Mouse (Mus musculus) lung, postnatal 36 days (tissue): ENCODE data around the gene Tgfbr1.

Experiments
- DNase-seq: peaks from one replicate; pipeline ENCODE4 v3.0.0; 2022; ENCODE audit warnings: mixed read lengths

Gene Tgfbr1

DNA sequence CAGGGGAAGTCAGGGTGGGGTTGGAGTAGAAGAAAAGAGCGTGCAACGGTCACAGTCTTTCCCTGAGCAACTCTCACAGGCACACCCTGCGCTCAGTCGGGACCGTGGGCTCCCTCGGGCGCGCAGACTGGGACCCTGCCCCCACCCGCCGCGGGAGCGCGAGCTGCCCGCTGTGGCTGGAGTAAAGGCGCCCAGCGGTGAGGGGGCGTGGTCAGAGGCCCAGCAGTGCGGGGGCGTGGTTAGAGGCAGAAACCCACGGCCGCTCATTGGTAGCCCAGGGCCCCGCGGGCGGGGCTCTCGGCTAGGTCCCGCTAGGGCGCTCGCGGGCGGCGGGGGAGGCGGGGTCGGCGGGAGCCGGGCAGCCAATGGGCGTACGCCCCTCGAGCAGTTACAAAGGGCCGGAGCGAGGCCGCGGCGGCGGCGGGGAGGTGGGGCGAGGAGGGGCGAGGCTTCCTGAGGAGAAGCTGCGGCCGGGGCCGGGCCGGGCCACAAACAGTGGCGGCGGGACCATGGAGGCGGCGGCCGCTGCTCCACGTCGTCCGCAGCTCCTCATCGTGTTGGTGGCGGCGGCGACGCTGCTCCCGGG is at the start of gene Tgfbr1:
TSS of gene Tgfbr1 (plus strand) at position 420 of the 586 bp plus-strand sequence.
- peak; percentile 99 for DNase-seq

DNA sequence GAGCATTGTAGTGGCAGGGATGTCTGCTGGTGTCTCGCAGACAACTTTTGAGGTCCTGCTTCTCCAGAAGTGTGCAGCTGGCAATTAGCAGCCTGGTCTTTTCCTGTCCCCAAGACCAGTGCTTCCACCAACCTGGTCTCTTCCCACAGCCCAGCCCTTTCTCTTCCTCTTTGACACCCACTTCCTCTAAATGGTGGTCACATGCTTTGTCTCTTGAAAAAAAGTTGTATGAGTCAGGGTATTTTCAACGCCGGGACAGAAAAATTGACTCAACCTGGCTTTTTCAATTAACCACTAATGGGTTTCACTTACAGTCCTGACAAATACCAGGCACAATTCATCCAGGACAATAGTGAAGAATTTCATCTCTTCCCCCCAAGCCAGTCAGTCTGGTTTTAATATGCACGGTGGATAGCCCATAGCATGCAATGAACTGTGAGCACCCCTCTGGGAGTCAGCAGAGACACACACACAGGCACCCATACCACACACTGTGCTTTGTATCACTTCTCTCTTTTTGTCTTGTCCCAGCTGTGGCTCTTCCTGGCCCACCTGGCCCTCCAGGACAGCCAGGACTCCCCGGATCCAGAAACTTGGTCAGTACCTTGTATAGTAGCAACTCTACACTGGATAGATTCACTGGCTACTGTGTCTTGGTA is 49.6 kb upstream of the Tgfbr1 start:
- DNase-seq, result peak; percentile 53

DNA sequence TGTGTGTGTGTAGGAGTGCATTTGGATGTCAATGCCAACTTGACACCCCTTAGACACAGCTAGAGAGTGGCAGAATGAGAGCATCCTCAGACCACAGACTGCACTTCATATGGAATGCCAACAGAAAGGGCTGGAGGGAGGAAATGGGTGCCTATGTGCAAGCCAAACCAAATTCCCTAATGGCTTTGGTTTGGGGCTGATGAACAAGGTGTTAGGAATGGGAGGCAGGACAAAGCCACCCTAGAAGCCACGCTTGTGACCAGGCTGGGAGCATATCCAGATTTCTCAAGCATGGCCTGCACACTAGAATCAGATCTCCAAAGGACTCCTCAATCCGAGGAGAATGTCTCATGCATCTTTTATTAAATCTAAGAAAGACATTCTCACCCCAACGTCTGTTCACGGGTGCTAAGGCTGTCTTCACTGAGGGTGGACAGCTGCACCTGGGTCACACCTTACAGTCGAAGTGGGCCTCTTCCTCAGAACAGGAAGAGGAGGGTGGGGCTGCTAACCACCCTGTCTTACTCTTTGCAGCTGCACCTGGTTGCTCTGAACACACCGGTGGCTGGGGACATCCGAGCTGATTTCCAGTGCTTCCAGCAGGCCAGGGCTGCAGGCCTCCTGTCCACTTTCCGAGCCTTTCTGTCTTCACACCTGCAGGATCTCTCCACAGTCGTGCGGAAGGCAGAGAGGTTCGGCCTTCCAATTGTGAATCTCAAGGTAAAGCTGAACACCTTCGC is 43.0 kb upstream of the Tgfbr1 start:
- no peak for DNase-seq

DNA sequence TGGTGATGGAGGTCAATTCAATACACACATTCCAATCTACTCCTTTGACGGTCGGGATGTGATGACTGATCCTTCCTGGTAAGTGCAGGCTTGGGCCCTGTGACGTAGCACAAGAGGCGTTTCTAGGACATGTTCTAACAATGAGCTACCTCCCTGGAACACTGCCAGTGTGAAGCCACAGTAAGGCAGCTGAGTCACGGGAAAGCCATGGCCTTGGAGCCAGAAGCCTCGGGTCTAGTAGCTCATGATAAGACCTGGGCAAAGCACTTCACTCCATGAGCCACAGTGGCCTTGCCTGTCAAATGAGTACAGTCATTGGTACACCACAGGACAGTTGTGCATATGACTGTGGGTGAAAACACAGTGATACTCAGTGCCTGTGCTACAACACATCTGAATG is 42.2 kb upstream of the Tgfbr1 start:
- peak; percentile 58 for DNase-seq

DNA sequence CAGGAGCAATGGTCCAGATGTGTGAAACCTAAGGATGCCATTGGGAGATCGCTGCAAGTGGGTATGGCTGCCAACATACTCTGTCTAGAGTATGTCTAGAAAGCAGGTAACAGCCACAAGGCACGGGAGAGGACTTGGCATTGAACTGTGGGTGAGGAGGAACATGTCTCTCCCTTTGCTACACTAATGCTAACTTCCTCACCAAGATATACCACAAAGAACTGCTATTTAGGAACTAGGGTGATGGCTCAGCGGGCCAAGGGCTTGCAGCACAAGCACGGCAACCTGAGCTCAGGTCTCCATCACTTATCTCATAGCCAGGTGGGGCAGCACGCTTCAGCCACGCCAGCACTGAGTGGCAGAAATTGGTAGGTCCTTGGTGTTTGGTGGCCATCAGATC is 41.6 kb upstream of the Tgfbr1 start:
- peak; percentile 45 for DNase-seq

DNA sequence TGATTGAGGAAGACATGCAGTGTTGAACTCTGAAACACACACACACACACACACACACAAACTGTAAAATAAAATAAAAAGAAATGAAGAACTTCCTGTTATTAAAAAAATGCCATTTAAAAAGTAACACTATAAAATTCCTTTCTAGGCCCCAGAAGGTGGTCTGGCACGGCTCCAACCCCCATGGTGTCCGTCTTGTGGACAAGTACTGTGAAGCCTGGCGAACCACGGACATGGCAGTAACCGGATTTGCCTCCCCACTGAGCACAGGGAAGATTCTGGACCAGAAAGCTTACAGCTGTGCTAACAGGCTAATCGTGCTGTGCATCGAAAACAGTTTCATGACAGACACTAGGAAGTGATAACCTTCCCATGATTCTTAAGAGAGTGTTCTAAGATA is 41.1 kb upstream of the Tgfbr1 start:
- no peak for DNase-seq

DNA sequence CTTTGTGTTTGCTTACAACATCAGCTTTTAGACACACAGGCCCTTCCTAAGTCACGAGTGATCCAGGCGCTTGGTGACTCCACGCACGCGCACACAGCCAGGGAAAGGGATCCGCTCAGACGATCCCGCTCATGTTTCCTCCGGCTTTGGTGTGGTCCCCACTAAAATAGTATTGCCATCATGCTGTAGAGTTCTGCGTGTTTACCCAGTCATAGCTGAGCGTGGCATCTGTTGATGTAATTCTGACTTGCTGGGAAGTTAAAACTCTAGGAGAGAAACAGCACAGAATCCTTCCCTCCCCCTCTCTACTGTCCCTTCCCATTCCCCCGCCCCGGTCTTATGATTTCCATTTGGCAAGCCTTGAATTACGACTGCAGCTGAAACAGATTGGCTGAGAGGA is 40.3 kb upstream of the Tgfbr1 start:
- peak; percentile 51 for DNase-seq

DNA sequence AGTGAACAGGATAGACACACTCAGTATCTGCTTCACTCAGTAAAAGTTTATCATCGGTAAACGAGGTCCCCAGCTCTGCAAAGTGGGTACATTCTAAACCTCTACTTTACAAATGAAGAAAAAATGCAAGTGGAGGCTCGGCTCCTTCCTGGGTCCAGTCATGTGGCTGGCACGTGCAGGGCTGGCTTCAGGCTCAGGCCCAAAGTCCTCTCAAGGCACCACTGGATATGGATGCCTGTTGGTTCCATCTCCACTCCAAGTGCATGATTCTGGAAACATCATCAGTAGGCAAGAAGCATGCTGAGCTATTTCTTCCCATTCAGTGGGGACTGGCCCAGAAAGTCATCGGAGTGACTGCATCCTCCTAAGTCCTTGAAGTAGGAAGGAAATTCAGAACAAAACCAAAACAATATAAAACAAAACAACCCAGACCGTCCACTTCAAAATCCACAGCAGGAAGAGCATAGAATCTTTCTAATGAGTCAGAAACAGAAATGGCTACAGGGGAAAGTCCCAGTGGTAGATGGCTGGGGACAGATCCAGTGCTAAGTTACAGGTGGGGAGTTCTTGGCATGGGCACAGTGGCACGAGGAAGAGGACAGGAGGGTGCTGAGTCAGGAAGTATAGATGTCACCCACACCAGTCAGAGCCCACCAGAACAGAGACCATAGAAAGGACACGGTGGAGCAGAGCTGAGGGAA is 39.2 kb upstream of the Tgfbr1 start:
- no peak for DNase-seq

DNA sequence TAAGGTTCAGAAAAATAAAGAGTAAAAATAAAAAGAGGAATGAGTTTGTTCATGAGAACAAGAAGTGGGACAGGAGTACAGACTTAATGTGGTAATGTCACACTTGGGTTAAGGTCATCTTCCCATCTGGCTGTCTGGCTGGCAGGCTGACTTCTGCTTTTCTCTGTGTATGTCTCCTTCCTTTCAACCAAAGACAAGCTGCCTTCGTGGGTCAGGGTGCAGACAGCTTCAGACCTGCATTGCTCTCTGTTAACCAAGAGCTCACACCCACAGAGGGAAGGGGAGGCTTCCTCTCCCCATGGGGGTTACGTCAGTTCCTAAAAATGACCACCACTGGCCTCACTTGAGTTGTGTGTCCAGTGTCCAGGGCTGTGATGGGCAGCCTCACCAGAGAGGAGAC is 37.6 kb upstream of the Tgfbr1 start:
- DNase-seq, result peak; percentile 72

DNA sequence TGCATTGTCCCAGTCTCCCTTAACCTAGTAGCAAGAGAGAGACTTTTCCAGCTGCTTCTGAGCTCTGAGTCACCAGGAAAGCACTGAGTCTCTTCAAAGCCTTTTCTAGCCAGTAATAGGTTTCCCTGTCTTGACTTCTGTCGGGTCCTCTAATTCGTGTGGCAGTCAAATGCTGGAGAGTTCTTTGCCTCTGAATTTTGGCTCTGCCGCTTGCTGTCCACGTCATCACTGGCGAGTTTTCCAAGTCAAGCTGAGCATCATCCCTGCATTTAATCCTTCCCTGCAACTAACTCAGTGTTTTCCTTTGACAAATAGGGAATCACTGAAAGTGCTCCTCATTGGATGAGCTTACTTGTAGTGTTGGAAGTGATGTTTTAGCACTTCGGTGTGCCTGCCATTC is 36.6 kb upstream of the Tgfbr1 start:
- no peak for DNase-seq

DNA sequence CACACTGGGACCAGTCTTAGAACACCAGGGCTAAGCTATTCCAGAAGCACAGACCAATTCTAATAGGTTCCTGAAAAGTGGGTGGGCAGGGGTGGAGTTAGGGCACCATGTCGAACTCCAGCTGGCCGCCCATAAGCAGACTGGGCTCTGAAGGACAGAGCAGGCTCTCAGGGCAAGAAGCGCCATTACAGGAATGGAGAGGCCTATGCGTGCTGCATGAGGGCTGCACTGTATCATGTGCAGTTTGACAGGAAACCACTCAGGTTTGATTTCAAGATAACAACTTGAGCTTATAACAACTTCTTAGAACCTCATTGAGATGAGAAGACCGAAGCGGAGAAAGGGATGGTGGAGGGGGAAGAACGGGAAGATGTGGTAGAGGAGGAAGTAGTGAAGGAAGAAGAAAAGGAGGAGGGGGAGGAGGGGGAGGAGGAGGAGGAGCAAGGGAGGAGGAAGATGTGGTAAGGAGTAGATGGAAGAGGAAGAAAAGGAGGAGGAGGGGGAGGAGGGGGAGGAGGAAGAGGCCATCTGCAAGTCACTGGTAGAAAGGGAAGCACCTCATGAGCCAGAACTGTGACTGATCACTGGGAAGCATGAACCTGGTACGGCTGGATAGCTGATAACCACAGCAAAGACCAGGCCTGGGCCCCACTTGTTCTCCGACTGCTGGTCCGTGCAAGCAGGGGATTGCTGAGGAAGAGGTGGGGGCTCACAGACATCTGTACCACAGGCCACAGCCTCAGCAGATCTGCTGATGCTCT is 33.3 kb upstream of the Tgfbr1 start:
- no peak for DNase-seq

DNA sequence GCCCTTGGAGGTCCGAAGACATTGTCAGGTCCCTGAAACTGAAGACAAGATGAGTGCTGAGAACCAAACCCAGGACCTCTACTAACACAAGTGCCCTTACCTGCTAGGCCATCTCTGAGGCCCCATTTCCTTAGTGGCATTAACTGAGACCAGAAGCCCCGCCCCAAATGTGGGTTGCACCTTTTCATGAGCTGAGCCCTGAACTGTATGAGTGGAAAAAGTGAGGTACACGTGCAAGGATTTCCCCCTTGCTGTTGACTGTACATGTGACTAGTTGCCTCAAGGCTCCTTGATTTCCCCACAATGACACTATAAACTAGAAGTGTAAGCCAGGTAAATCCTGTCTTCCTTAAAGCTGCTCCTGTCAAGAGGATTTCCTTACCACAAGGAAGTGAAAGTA is 30.7 kb upstream of the Tgfbr1 start:
- no peak for DNase-seq

DNA sequence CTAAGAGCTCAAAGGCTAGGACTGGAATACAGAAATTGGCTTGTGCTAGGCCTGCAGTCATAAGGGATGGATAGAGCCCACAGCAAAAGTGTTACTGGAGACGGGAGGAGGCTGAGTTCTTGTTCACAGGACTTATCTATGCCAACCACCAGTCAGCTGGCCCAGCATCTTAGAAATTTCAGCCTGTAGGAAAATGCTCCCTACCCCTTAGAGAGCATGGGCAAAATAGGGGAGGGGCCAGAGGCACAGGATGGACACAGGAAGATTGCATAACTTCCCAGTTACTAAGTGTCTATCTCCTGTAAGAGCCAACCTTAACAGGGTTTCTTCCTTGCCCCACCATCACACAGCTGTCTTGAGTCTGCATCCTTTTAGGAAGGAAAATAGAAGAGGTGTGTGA is 28.8 kb upstream of the Tgfbr1 start:
- DNase-seq, result no peak

DNA sequence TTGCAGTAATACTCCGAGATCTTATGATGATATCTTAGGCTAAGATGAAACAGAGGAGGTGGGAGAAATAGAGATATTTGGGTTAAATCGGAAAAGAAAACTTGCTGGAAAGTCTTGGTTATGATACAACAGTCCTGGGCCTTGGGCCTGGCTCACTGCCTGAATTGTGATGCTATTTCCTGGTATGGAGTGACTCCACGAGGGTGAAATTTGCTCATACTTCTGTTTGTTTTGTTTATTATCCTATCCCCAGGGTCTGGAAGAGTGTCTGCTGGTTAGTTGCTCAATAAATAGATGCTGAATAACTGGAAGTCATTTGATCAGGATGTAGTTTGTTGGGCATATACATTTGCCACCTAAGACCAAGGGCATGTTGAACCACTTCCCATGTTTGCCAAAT is 25.2 kb upstream of the Tgfbr1 start:
- no peak for DNase-seq

DNA sequence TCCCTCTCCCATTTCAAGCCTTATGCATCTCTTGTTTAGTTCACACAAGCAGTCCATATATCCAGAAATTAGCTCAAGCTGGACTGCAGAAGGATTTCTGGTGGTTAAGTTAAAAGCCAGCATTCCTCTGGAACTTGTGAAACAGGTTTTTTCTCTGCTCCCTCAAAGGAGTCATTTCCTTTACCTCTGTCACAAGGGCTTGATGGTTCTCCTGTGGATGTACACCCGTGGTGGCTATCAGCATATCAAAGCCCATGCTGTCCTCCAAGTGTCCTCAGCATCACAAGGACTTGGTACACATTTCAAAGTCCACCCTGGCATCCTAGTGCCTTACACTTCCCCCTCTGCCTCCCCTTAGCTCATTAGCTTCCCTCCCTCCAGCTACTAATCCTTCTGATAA is 23.7 kb upstream of the Tgfbr1 start:
- no peak for DNase-seq

DNA sequence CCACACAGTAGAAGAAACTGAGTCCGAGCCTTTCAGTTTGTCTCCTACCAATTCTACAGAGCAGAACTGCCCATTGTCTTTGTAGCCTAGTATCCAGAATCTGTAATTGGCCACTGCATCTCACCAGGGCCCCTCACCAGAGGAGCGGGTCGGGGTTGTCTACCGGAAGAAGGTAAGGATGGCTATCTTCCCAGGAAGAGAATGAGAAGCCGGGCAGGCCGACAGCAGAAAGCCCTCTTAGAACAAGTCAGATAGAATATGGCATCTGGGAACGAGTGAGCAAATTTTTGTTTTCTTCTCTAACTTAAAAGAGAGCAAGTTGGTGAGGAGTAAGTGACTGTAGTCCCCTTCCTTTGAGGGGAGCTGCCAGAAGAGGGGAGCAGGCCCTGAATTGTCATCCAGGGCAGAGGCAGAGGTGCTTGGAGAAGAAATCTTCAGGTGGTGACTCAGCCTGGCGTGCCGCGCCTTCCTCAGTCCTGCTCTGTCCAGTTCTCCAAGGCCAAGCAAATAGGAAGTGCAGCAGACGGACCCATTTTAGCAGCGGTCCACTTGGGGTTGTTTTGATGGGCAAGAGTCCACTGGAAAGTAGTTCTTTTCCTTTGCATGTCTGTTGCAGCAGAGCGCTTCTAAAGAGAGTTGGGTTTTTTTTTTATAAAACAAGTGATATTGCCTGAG is 22.5 kb upstream of the Tgfbr1 start:
- no peak for DNase-seq

DNA sequence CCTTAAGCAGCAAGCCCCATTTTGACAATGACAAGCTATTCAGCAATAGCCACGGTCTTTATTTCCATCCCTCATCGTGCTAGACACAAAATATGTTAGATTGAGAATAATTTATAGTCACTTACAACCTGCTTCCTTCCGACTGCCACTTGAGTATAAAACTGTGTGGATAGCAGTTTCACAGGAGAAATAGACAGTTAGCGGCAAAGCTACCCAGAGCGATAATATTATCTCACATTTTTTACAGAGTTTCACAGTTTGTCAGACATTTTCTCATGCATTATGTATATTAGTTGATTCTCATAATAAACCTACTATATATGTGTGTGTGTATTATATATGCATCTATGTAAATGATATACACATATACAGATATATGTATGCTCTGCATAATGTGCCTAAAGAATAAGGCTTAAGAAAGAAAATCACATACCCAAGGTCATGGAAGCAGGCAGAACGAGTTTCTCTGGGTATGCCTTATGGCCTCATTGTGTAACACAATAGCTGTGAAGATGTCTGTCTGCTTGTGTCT is 20.1 kb upstream of the Tgfbr1 start:
- no peak for DNase-seq

DNA sequence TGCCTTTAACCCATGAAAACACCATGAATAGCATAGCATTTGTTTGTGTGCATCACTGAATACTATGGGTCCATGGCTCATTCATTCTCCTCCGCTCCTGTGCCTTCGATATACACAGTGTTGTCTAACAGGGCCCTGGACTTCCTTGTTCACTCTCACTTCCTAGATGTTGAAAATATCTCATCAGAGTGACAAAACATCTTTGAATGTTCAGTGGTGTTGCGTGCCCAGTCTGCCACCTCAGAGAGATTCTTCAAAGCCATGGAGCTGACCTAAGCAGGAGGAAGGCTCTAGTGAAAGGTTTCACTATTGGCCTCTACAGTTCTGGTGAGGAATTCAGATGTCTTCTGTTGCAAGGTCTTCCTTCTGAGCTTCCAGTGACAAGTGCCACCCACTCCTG is 19.5 kb upstream of the Tgfbr1 start:
- DNase-seq, result no peak

DNA sequence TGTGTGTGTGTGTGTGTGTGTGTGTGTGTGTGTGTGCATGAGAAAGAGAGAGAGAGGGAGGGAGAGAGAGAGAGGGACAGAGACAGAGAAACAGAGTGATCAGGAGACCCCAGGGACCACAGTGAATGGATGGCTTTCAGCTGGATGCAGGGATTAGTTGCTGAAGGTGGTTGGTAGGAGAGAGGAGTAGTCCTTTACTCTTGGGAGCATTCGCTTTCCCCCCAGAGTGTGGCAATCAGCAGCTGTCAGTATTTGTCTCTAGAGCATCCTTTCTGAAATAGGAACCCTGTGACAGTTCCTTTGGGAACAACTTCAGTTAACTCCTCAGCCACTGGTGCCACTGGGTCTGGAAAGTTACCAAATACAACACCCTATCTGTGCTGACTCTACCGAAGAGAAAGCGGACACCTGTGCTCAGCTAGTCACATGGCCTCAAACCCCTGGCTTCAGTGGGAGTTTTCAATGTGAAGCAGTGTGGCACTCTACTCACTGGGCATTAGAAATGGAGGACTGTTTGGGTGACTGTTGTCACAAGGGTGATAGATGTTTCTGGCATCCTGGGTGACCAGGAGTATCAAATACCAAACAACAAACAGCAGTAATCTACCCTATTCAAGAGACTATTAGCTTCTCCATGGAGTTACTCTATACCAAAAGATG is 16.0 kb upstream of the Tgfbr1 start:
- no peak for DNase-seq

DNA sequence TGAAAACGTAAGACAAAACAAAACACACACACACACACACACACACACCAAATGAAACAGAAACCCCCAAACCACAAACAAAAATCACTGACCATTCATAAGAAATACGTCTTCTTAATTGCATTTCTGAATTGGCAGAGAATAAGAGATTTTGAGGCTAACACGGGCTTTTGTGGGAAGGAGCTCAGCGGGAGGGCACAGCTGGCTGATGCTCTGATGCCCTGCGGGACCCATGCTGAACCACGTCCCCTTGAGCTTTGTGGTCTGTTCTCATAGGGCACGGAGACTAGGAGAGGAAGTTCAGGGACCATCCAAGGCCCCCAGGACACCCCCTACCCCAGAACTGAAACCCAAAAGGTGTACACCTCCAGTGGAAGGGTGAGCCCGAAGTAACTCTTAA is 10.4 kb upstream of the Tgfbr1 start:
- DNase-seq, result no peak

DNA sequence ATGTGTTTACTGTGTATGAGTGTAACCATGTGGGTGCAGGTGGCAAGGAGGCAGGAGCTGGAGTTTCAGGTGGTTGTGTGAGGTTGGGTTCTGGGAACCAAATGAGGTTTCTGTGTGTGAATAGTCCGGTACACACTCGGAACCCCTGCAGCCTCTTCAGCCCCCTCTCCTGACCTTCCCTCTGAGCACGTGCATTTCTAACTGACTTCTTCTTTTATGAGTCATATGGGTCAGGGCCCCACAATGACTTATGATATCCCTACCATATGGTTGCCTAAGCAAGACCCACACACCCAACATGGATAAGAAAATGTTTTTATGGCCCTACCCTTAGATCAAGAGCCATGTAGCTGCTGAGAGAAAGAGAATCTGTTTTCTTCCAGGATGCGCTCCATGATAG is 6.0 kb upstream of the Tgfbr1 start:
- no peak for DNase-seq

DNA sequence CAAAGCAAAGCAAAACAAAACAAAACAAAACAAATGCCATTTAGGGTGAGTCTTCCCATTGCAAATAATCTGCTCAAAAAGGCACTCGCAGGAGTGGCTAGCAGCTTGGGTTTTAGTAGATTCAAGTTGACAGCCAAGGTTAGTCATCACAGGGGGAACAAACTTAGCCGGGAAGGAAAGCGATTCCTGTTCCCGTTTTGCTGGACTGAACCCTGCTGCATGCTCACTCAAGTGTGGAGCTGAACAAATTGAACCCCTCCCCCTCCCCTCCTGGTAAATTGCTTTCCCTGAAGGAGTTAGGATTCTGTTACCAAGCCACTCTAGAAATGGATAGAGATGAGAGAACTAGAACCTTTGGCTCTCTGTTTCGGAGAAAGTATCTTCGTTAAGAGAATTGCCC is 3.3 kb upstream of the Tgfbr1 start:
- DNase-seq, result peak; percentile 14
